In the genomic region with DNA sequence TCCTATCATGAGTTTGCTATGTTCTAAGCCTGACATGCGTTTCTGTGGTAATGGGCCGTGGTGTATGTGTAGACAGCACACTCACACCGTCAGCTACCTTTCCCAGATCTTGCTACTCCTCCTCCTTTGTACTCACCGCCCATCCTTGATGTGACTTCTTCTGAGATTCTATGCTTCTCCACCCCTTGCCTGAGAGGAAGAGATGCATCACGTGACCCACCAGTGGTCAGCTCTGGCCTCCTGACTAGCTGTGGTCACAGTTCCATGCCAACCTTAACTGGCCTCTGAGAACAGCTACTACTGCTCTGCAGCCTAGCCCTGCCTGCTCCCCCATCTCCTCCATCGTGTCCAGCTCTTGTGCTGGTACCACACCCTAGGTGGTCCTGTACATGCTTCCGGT, we compare ENCODE assay signal across 31 mouse cellular contexts. TPM values are rescaled to one million over a fixed set of nuclear protein-coding genes. Genes with fewer than 3 reads are reported as not detected.
DNase-seq lines count a peak whose midpoint lies in the region; ATAC-seq and TF ChIP-seq lines count a peak whose summit lies in the region.
"Had no signal": no experiment of that assay in that cellular context is flagged by ENCODE, and none has a peak within 500 bp of the region (broad histone marks: within the 10 kb centered on the region; RNA-seq: fewer than 3 reads in every experiment).

No protein-coding gene starts in this region.

- H3ac ChIP-seq in myocyte (ENCODE audit: control insufficient read depth, insufficient read length): no peak overlapping the region

- WGBS in hindbrain, embryonic 15.5 days: 91% methylated on average over 7 of the region's 7 CpGs
- 96% methylated on average over 7 of the region's 7 CpGs for WGBS in hindbrain, embryonic 16.5 days

- no peak for TF ChIP-seq POLR2A in myocyte (IDR thresholded peaks at IDR 0.05; ENCODE audit: insufficient read length, low read depth)

- no peaks in the 10 kb centered on the region for H3K27me3 ChIP-seq in hindbrain, embryonic 15.5 days
- H3K27me3 ChIP-seq in hindbrain, embryonic 16.5 days (replicated peaks; ENCODE audit: control insufficient read depth, insufficient read depth, low read length): no peaks in the 10 kb centered on the region
- H3K27me3 ChIP-seq in myocyte (ENCODE audit: control insufficient read depth, insufficient read depth, insufficient read length): no peaks in the 10 kb centered on the region
- H3K27me3 ChIP-seq: embryonic facial prominence, embryonic 15.5 days; hindbrain, embryonic 13.5 days had no signal

- H3K36me3 ChIP-seq in hindbrain, embryonic 15.5 days: no peaks in the 10 kb centered on the region
- H3K36me3 ChIP-seq in hindbrain, embryonic 16.5 days (ENCODE audit: control insufficient read depth, insufficient read depth, low read length): no peaks in the 10 kb centered on the region
- H3K36me3 ChIP-seq in myocyte (ENCODE audit: control insufficient read depth, insufficient read depth): no peaks in the 10 kb centered on the region
- H3K36me3 ChIP-seq: embryonic facial prominence, embryonic 10.5 days; embryonic facial prominence, embryonic 15.5 days; hindbrain, embryonic 13.5 days; limb, embryonic 13.5 days; lung, embryonic 15.5 days; midbrain, embryonic 13.5 days; stomach, embryonic 15.5 days had no signal

- H3K9ac ChIP-seq in hindbrain, embryonic 15.5 days: no peak overlapping the region
- no peak overlapping the region for H3K9ac ChIP-seq in hindbrain, embryonic 16.5 days (ENCODE audit: low read depth, low read length)
- H3K9ac ChIP-seq: embryonic facial prominence, embryonic 15.5 days; hindbrain, embryonic 13.5 days; limb, embryonic 13.5 days; lung, embryonic 15.5 days; midbrain, embryonic 13.5 days; stomach, embryonic 15.5 days had no signal

- H3K4me3 ChIP-seq in hindbrain, embryonic 15.5 days: no peak overlapping the region
- no peak overlapping the region for H3K4me3 ChIP-seq in hindbrain, embryonic 16.5 days (ENCODE audit: low read length)
- no peak overlapping the region for H3K4me3 ChIP-seq in myocyte
- H3K4me3 ChIP-seq: embryonic facial prominence, embryonic 10.5 days; embryonic facial prominence, embryonic 15.5 days; gastrocnemius, adult 2 months; hindbrain, embryonic 13.5 days; limb, embryonic 13.5 days; lung, embryonic 15.5 days; midbrain, embryonic 13.5 days; stomach, embryonic 15.5 days had no signal

- peak; percentile 47 for DNase-seq in cerebellum, adult 11-12 months
- no peak for DNase-seq in cerebellum, adult 9-10 months
- peak; percentile 29 for DNase-seq in 3T3-L1 (ENCODE audit: low read depth, low spot score)
- no peak for DNase-seq in adipocyte (ENCODE audit: low spot score)
- DNase-seq: adrenal gland, adult 8-10 months; cerebellum, postnatal 14 days; gastrocnemius, adult 2 months; gastrocnemius, postnatal 36 days; heart, adult 18-20 months; heart, postnatal 36 days; kidney, adult 18-20 months; retina, postnatal 1 day; right cerebral cortex, postnatal 14 days; thymus, postnatal 14 days had no signal

- H3K4me1 ChIP-seq in hindbrain, embryonic 15.5 days (replicated peaks): 0 out of 2 replicates have a peak, but pooled peaks cover 4% of the 10 kb centered on the region
- H3K4me1 ChIP-seq in hindbrain, embryonic 16.5 days (ENCODE audit: control insufficient read depth, insufficient read depth, low read depth, low read length): peaks cover 3% of the 10 kb centered on the region; the same call in 1 of the 2 replicates
- H3K4me1 ChIP-seq: embryonic facial prominence, embryonic 15.5 days; limb, embryonic 13.5 days; stomach, embryonic 15.5 days had no signal

- H3K9me3 ChIP-seq in hindbrain, embryonic 15.5 days: no peaks in the 10 kb centered on the region
- H3K9me3 ChIP-seq in hindbrain, embryonic 16.5 days (ENCODE audit: control insufficient read depth, low read length): no peaks in the 10 kb centered on the region
- H3K9me3 ChIP-seq: embryonic facial prominence, embryonic 10.5 days; embryonic facial prominence, embryonic 15.5 days; hindbrain, embryonic 13.5 days; limb, embryonic 13.5 days; lung, embryonic 15.5 days; midbrain, embryonic 13.5 days; stomach, embryonic 15.5 days had no signal

- no peaks in the 10 kb centered on the region for H3K79me2 ChIP-seq in myocyte (ENCODE audit: control insufficient read depth, insufficient read depth)

- no peak overlapping the region for H3K27ac ChIP-seq in hindbrain, embryonic 15.5 days (replicated peaks)
- no peak overlapping the region for H3K27ac ChIP-seq in hindbrain, embryonic 16.5 days (ENCODE audit: low read depth, low read length)
- H3K27ac ChIP-seq: embryonic facial prominence, embryonic 10.5 days; embryonic facial prominence, embryonic 15.5 days; gastrocnemius, adult 2 months; hindbrain, embryonic 13.5 days; kidney, postnatal 0 days; limb, embryonic 13.5 days; lung, embryonic 15.5 days; midbrain, embryonic 13.5 days; stomach, embryonic 15.5 days had no signal

- no peak overlapping the region for H3K4me2 ChIP-seq in hindbrain, embryonic 15.5 days
- no peak overlapping the region for H3K4me2 ChIP-seq in hindbrain, embryonic 16.5 days (ENCODE audit: low read length)
- no peak overlapping the region for H3K4me2 ChIP-seq in myocyte (ENCODE audit: low read depth)
- H3K4me2 ChIP-seq: embryonic facial prominence, embryonic 15.5 days; heart, embryonic 11.5 days; hindbrain, embryonic 13.5 days; limb, embryonic 13.5 days; liver, embryonic 11.5 days; lung, embryonic 15.5 days; midbrain, embryonic 13.5 days; stomach, embryonic 15.5 days had no signal

- ATAC-seq in hindbrain, embryonic 15.5 days (ENCODE audit: low FRiP score, low read depth): peak; percentile 14; the same call in 1 of the 2 replicates
- ATAC-seq in hindbrain, embryonic 16.5 days: no peak
- ATAC-seq: CD4-positive, CD25-positive, alpha-beta regulatory T cell, adult 4 months; midbrain, embryonic 13.5 days had no signal

TF ChIP-seq in myocyte, 11 proteins besides CTCF, POLR2A, EP300 and RAD21:
- TF ChIP-seq E2F4 (IDR thresholded peaks at IDR 0.05; ENCODE audit: insufficient read depth) (no peak), USF1 (IDR thresholded peaks at IDR 0.05; ENCODE audit: low read depth) (peak; percentile 86)
TF ChIP-seq in myocyte: peak in this region for 1.

RNA-seq across cellular contexts. Expression of a gene that starts 21.7 kb away (rescaled TPM):
- 30.9 and 36.8 TPM in 2 replicates for polyA plus RNA-seq in hindbrain, embryonic 15.5 days (2015; fragmentation: Nextera tagmentation; extraction: Ambion mirVana)
- 32.6 and 38.0 TPM in 2 replicates for polyA plus RNA-seq in hindbrain, embryonic 16.5 days (2015; fragmentation: Nextera tagmentation; extraction: Ambion mirVana)
- 9.4 TPM for polyA plus RNA-seq in myocyte (2012; fragmentation: generic; extraction: Trizol)

RNA-seq across cellular contexts. Expression of a gene that starts 34.4 kb away (rescaled TPM):
- 28.8 and 30.7 TPM in 2 replicates for polyA plus RNA-seq in hindbrain, embryonic 15.5 days (2015; fragmentation: Nextera tagmentation; extraction: Ambion mirVana)
- polyA plus RNA-seq in hindbrain, embryonic 16.5 days (2015; fragmentation: Nextera tagmentation; extraction: Ambion mirVana): 28.0 and 29.3 TPM in 2 replicates
- 31.7 TPM for polyA plus RNA-seq in myocyte (2012; fragmentation: generic; extraction: Trizol)

RNA-seq across cellular contexts. Expression of a gene that starts 41.6 kb away (rescaled TPM):
- polyA plus RNA-seq in hindbrain, embryonic 15.5 days (2015; fragmentation: Nextera tagmentation; extraction: Ambion mirVana): 1.5 and 2.2 TPM in 2 replicates
- polyA plus RNA-seq in hindbrain, embryonic 16.5 days (2015; fragmentation: Nextera tagmentation; extraction: Ambion mirVana): 1.8 and 2.6 TPM in 2 replicates
- not detected for polyA plus RNA-seq in myocyte (2012; fragmentation: generic; extraction: Trizol)
- polyA plus RNA-seq: CD4-positive, CD25-positive, alpha-beta regulatory T cell, adult 4 months; heart, embryonic 11.5 days; kidney, postnatal 0 days; limb, embryonic 13.5 days; liver, embryonic 16.5 days; small intestine, adult 2 months; urinary bladder, adult 2 months had no signal

Comparison
In these comparisons a context has a peak if more than half of its experiments do, and no peak if none do; other contexts are left out.
1. DNase-seq: peak in cerebellum, adult 11-12 months (single experiment) and 3T3-L1 (single experiment); none in cerebellum, adult 9-10 months (single experiment) and adipocyte (single experiment).